Mouse (Mus musculus) lung, postnatal 4 days (tissue): ENCODE measurements around the gene Sco1.
"Not testable (repeated sequence)": the region's sequence is repeated elsewhere in the genome, so short reads cannot be mapped to it uniquely, and the experiment has no call there.

ENCODE experiments used
- DNase-seq, 2 experiments: peaks; one replicate each; pipeline ENCODE4 v3.0.0; 2021

Gene Sco1

DNA sequence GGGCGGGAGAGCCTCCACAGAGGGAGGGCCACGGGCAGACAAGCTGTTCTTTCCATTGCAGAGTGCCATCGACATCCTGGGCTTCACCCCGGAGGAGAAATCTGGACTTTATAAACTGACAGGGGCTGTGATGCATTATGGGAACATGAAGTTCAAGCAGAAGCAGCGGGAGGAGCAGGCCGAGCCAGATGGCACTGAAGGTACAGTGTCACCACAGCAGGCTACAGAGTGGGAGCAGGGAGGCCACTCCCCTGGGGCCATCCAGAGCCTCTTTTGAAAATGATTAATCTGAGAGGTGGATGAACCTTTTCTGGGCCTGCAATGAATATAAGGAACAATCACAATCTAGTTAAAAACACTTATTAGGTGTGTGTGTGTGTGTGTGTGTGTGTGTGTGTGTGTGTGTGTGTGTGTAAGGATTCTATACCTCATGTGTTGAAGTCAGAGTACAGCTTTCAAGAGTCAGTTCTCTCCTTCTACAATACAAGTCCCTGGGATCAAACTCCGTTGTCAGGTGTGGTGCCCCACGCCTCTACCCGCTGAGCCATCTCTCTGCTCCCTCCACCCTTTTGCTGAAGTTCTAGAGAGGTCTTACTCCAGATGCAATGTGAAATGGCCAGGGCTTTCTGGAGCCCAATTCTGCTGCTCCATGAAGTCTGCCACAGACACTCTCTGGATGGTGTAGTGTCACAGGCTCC is 34.1 kb downstream of the Sco1 start:
- no peak for DNase-seq

DNA sequence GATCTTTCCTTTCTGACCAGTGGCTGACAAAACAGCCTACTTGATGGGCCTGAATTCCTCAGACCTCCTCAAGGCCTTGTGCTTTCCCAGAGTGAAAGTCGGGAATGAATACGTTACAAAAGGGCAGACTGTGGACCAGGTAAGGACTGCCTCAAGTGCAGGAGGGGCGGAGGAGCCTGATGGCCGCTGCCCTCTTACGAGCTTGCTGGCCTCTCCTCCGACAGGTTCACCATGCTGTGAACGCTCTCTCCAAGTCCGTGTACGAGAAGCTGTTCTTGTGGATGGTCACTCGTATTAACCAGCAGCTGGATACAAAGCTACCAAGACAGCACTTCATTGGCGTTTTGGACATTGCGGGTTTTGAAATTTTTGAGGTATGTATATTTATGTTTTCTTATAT is 34.8 kb downstream of the Sco1 start:
- DNase-seq, result no peak

- not testable (repeated sequence) for DNase-seq
These were observed 39.9 kb downstream of the Sco1 start for GRCm38 (mm10) chr11:67092354-67092753.

- no peak for DNase-seq
These were observed 40.7 kb downstream of the Sco1 start for GRCm38 (mm10) chr11:67093201-67093600.

- no peak for DNase-seq
These were observed 41.2 kb downstream of the Sco1 start for GRCm38 (mm10) chr11:67093652-67094051.

DNA sequence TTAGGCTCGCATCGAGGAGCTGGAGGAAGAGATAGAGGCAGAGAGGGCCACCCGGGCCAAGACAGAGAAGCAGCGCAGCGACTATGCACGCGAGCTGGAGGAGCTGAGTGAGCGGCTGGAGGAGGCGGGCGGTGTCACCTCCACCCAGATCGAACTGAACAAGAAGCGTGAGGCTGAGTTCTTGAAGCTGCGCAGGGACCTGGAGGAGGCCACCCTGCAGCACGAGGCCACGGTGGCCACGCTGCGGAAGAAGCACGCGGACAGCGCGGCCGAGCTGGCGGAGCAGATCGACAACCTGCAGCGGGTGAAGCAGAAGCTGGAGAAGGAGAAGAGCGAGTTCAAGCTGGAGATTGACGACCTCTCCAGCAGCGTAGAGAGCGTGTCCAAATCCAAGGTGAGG is 42.0 kb downstream of the Sco1 start:
- DNase-seq, result no peak

- DNase-seq, result no peak
These were observed 45.2 kb downstream of the Sco1 start for GRCm38 (mm10) chr11:67097709-67098108.

GRCm38 (mm10) chr11:67098427-67098826 is 46.0 kb downstream of the Sco1 start:
- no peak for DNase-seq

DNA sequence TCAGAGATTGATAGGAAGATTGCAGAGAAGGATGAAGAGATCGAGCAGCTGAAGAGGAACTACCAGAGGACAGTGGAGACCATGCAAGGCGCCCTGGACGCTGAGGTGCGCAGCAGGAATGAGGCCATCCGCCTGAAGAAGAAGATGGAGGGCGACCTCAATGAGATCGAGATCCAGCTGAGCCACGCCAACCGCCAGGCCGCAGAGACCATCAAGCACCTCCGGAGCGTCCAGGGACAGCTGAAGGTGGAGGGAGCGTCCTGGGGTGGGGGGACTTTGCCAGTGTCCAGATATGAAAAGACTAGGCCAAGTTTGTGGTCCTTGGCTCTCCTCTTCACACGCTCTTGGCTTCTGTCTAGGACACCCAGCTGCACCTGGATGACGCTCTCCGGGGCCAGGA is 46.8 kb downstream of the Sco1 start:
- no peak for DNase-seq

DNA sequence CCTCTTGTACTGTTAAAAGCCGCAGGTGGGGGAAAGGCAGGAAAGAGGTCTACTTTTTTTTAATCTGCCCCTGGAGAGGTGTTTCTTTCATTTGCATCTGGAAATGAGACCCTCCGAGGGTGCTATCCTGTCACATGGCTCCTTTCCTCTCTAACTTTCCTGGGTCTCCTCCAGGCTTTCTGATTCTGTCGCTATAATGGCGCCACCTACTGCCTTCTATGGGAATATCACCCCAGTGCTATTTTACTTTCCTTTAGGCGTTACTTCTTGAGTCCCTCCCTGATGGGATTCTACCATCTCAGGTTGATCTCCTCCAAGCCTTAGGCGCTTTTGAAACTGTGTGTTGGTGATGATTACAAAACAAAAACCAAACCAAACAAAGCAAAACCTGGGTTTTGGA is 47.7 kb downstream of the Sco1 start:
- peak in 1 of 2 experiments; percentile 46 for DNase-seq

GRCm38 (mm10) chr11:67101713-67102112 is 49.2 kb downstream of the Sco1 start:
- peak; percentile 41 to 69 for DNase-seq

GRCm38 (mm10) chr11:67103256-67103655 is 50.8 kb downstream of the Sco1 start:
- no peak for DNase-seq

- DNase-seq, result no peak
These were observed 51.8 kb downstream of the Sco1 start for GRCm38 (mm10) chr11:67104242-67104641.

DNA sequence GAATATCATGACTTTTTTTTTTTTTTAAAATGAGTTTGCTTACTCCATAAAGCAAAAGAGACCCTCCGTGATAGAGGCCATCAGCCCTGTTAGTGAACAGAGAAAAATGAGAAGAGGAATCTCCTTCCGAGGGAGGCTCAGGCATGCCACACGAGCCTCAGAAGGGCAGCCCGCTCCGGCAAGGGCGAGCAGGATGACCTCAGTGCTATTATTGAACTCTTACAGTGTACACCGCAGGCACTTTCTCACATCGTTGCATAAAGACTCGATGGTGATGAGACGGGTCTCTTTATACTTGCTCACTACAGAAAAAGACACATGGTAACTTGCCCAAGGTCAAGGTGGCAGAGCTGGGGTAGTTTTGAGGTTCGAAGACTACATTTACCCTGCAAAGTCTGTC is 52.2 kb downstream of the Sco1 start:
- no peak for DNase-seq

DNA sequence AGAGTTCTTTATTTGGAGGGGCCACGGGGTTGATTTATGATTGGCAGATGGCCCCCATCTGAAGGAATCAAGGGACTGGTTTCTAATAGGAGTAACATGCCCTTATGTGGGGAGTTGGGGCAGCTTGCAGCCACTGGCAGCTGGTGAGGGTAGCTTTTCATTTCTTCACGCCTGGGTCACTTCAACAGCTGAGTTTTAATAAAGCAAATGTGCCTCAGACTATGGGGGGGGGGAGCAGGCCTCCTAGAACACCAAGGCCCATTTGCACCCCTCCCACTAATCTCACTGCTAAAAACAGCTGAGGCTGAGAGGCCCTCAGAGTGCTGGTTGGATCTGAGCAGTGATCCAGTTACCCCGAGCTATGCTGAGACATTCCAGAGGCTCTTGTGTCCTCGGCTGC is 53.2 kb downstream of the Sco1 start:
- no peak for DNase-seq

- DNase-seq, result no peak
These were observed 54.5 kb downstream of the Sco1 start for GRCm38 (mm10) chr11:67106973-67107372.

GRCm38 (mm10) chr11:67110168-67110948 is 57.9 kb downstream of the Sco1 start:
- peak in 1 of 2 experiments; percentile 58 for DNase-seq

DNA sequence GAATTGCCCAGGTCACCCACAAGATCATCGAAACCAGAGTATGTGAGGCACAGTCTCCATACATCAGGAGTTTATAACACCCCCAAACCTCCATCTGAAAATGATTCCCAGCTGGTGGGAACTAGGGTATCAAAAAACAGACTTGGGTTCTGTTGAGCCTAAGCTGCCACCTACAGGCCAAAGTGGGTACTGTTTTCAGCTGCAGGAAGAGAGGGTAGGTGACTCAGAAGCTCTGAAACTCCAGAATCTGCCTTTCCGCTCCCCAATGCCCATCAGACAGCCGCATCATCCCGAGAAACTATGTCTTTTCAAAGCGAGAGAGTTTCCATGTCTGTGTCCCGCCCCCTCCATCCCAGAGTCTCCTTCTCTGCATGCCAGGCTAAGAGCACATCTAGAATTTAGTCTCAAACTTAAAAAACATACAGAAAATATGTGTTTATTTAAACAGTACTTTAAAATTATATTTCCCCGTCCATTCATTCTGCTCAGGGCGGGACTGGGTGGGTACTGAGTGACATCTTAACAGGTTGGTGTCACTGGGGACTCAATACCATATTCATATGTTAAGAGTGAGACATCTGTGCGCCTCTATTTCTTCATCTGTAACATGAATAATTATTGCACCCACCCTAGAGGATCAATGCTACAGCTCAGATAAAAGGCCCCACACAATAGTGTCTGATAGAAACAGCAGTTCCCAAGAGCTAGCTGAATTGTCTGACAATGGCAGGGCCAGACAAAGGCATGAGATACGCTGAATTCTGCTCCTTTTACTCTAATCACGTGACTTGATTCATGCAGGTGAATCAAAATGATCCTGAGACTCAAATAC is 59.8 kb downstream of the Sco1 start:
- DNase-seq, result peak; percentile 32 to 74

- DNase-seq, result peak; percentile 31 to 70
These were observed 60.4 kb downstream of the Sco1 start for GRCm38 (mm10) chr11:67112851-67113202.

- no peak for DNase-seq
These were observed 60.9 kb downstream of the Sco1 start for GRCm38 (mm10) chr11:67113381-67113780.

- no peak for DNase-seq
These were observed 61.8 kb downstream of the Sco1 start for GRCm38 (mm10) chr11:67114261-67114660.

GRCm38 (mm10) chr11:67114901-67115300 is 62.4 kb downstream of the Sco1 start:
- no peak for DNase-seq
